Mouse (Mus musculus): ENCODE measurements around the gene Glrp1.

Glrp1 gene

GRCm38 (mm10) chr1:88492415-88492814 lies 17.5 kb downstream of the Glrp1 start:
- DNase-seq (ENCODE audit: low spot score in 2 of 2), result no peak

GRCm38 (mm10) chr1:88491617-88492378 lies 18.1 kb downstream of the Glrp1 start:
- peak in 1 of 2 experiments; percentile 52 for DNase-seq (ENCODE audit: low spot score in 2 of 2)

- no peak for DNase-seq (ENCODE audit: low spot score in 2 of 2)
These were observed 19.7 kb downstream of the Glrp1 start for GRCm38 (mm10) chr1:88490164-88490563.

- no peak for DNase-seq (ENCODE audit: low spot score in 2 of 2)
These were observed 20.9 kb downstream of the Glrp1 start for GRCm38 (mm10) chr1:88488957-88489356.

- DNase-seq (ENCODE audit: low spot score in 2 of 2), result no peak
These were observed 23.5 kb downstream of the Glrp1 start for GRCm38 (mm10) chr1:88486336-88486735.

GRCm38 (mm10) chr1:88484059-88484458 lies 25.8 kb downstream of the Glrp1 start:
- DNase-seq (ENCODE audit: low spot score in 2 of 2), result no peak

GRCm38 (mm10) chr1:88482142-88483099 lies 27.4 kb downstream of the Glrp1 start:
- DNase-seq (ENCODE audit: low spot score in 2 of 2), result peak in 1 of 2 experiments; percentile 36

GRCm38 (mm10) chr1:88480594-88480993 lies 29.3 kb downstream of the Glrp1 start:
- DNase-seq (ENCODE audit: low spot score in 2 of 2), result no peak

GRCm38 (mm10) chr1:88478205-88478604 lies 31.7 kb downstream of the Glrp1 start:
- no peak for DNase-seq (ENCODE audit: low spot score in 2 of 2)

GRCm38 (mm10) chr1:88476554-88477085 lies 33.2 kb downstream of the Glrp1 start:
- no peak for DNase-seq (ENCODE audit: low spot score in 2 of 2)

- no peak for DNase-seq (ENCODE audit: low spot score in 2 of 2)
These were observed 34.3 kb downstream of the Glrp1 start for GRCm38 (mm10) chr1:88475502-88475953.

GRCm38 (mm10) chr1:88474598-88474997 lies 35.3 kb downstream of the Glrp1 start:
- DNase-seq (ENCODE audit: low spot score in 2 of 2), result no peak

GRCm38 (mm10) chr1:88473899-88474298 lies 36.0 kb downstream of the Glrp1 start:
- no peak for DNase-seq (ENCODE audit: low spot score in 2 of 2)

GRCm38 (mm10) chr1:88472258-88472657 lies 37.6 kb downstream of the Glrp1 start:
- no peak for DNase-seq (ENCODE audit: low spot score in 2 of 2)

GRCm38 (mm10) chr1:88469746-88470145 lies 40.1 kb downstream of the Glrp1 start:
- no peak for DNase-seq (ENCODE audit: low spot score in 2 of 2)

GRCm38 (mm10) chr1:88468335-88468734 lies 41.5 kb downstream of the Glrp1 start:
- no peak for DNase-seq (ENCODE audit: low spot score in 2 of 2)

- DNase-seq (ENCODE audit: low spot score in 2 of 2), result no peak
These were observed 42.0 kb downstream of the Glrp1 start for GRCm38 (mm10) chr1:88467866-88468265.

GRCm38 (mm10) chr1:88466325-88467064 lies 43.4 kb downstream of the Glrp1 start:
- DNase-seq (ENCODE audit: low spot score in 2 of 2), result no peak

GRCm38 (mm10) chr1:88465722-88466121 lies 44.1 kb downstream of the Glrp1 start:
- DNase-seq (ENCODE audit: low spot score in 2 of 2), result no peak

- no peak for DNase-seq (ENCODE audit: low spot score in 2 of 2)
These were observed 45.6 kb downstream of the Glrp1 start for GRCm38 (mm10) chr1:88464109-88464905.

- DNase-seq (ENCODE audit: low spot score in 2 of 2), result no peak
These were observed 46.6 kb downstream of the Glrp1 start for GRCm38 (mm10) chr1:88463241-88463640.
